41 mouse cellular contexts compared by ENCODE assay signal in genomic region chr6:86463079-86463478, GRCm38 (mm10). TPM values are rescaled to one million over a fixed set of nuclear protein-coding genes. Genes with fewer than 3 reads are reported as not detected.
"Had no signal": no experiment of that assay in that cellular context is flagged by ENCODE, and none has a peak within 500 bp of the region (broad histone marks: within the 10 kb centered on the region; RNA-seq: fewer than 3 reads in every experiment).

No protein-coding gene starts in this region.

- H3K4me3 ChIP-seq: heart, embryonic 10.5 days; heart, embryonic 12.5 days; heart, embryonic 13.5 days; heart, embryonic 15.5 days; hindbrain, embryonic 10.5 days; hindbrain, embryonic 12.5 days; hindbrain, embryonic 13.5 days; hindbrain, embryonic 15.5 days; intestine, embryonic 15.5 days; kidney, embryonic 15.5 days; layer of hippocampus, adult 2 months had no signal

- H3K27me3 ChIP-seq: heart, embryonic 12.5 days; heart, embryonic 13.5 days; heart, embryonic 15.5 days; hindbrain, embryonic 12.5 days; hindbrain, embryonic 13.5 days; hindbrain, embryonic 15.5 days; intestine, embryonic 15.5 days; kidney, embryonic 15.5 days had no signal

- DNase-seq: heart, postnatal 10 days; heart, postnatal 14 days; heart, postnatal 36 days; heart, postnatal 4 days; kidney, adult 11 months; kidney, adult 18-20 months; kidney, adult 2 months; kidney, adult 8-10 months; kidney, adult 9 months; kidney, postnatal 10 days; kidney, postnatal 14 days; kidney, postnatal 25 days; kidney, postnatal 36 days; kidney, postnatal 4 days; layer of hippocampus, adult 9-11 months; layer of hippocampus, postnatal 36 days had no signal

- H3K4me2 ChIP-seq: heart, embryonic 11.5 days; heart, embryonic 12.5 days; heart, embryonic 13.5 days; heart, embryonic 15.5 days; hindbrain, embryonic 12.5 days; hindbrain, embryonic 13.5 days; hindbrain, embryonic 14.5 days; hindbrain, embryonic 15.5 days; intestine, embryonic 15.5 days; kidney, embryonic 15.5 days had no signal

RNA-seq across cellular contexts. Expression of gene Gm44790, which starts 36.6 kb away (rescaled TPM):
- polyA plus RNA-seq: heart, embryonic 11.5 days; heart, embryonic 12.5 days; heart, embryonic 13.5 days; heart, embryonic 14.5 days; heart, embryonic 15.5 days; heart, postnatal 0 days; hindbrain, embryonic 10.5 days; hindbrain, embryonic 11.5 days; hindbrain, embryonic 12.5 days; hindbrain, embryonic 13.5 days; hindbrain, embryonic 14.5 days; hindbrain, embryonic 16.5 days; hindbrain, postnatal 0 days; inflammation-experienced regulatory T-cells, adult 6 months; intestine, embryonic 14.5 days; intestine, embryonic 15.5 days; intestine, embryonic 16.5 days; intestine, postnatal 0 days; kidney, embryonic 14.5 days; kidney, embryonic 16.5 days; kidney, postnatal 0 days had no signal
